Mouse (Mus musculus): ENCODE results near the gene Mboat1.

DNA sequence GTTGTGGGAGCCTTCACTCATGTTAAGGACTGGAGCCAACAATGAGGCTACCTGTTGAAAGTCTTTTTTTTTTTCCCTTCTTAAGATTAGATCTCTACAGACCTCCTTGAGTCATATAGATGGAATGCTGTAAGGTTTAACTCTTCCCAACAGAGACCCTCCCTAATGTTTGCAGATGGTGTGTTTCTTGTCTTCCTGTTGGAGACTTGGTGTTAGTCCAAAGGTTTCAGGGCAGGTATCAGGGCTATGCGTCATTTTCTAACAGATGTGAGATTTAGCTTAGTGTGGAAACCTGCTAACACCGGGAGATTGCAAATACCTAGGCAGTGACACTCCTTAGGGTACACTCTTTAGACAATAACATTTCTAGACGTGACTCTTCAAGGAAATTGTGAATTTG is 58.5 kb downstream of the Mboat1 start:
- TF ChIP-seq CTCF (IDR thresholded peaks at IDR 0.05; ENCODE audit: extremely low read depth, insufficient read length, insufficient replicate concordance, low read depth, low read length): no peak
- TF ChIP-seq POLR2A (IDR thresholded peaks at IDR 0.05; ENCODE audit: low read depth, low read length): no peak
